Mouse (Mus musculus) heart, postnatal 0 days (tissue): ENCODE measurements around the gene S100a5. TPM values are rescaled to one million over a fixed set of nuclear protein-coding genes. Genes with fewer than 3 reads are reported as not detected.

Experiments used
- ATAC-seq: fragments of 200-750 bp; cut with Nextera tagmentation; 2 replicates; pipeline ENCODE4 v1.8.0; 2017; ENCODE audit warnings: low read depth, moderate number of reproducible peaks, moderate library complexity; ENCODE audit not compliant: insufficient read depth
- DNase-seq: peaks from one replicate; pipeline ENCODE4 v3.0.0-alpha.2; 2016; ENCODE audit warnings: low spot score
- H3K27ac ChIP-seq: fragments of 300-500 bp; sonication (generic); 2 replicates; pipeline ENCODE4 v1.5.1; 2014; ENCODE audit warnings: low read depth, mild to moderate bottlenecking
- H3K27me3 ChIP-seq: fragments of 300-500 bp; sonication (generic); 2 replicates; pipeline ENCODE4 v1.6.1; 2014; ENCODE audit warnings: low read length, mixed read lengths; ENCODE audit not compliant: control insufficient read depth, insufficient read depth
- H3K36me3 ChIP-seq: fragments of 300-500 bp; sonication (generic); replicated peaks from 2 replicates; pipeline ENCODE4 v1.6.1; 2014; ENCODE audit warnings: low read length, mixed read lengths; ENCODE audit not compliant: control insufficient read depth, insufficient read depth
- H3K4me1 ChIP-seq: fragments of 300-500 bp; sonication (generic); 2 replicates; pipeline ENCODE4 v1.6.1; 2014; ENCODE audit warnings: antibody characterized with exemption; ENCODE audit not compliant: control insufficient read depth, insufficient read depth
- H3K4me2 ChIP-seq: fragments of 300-500 bp; sonication (generic); 2 replicates; pipeline ENCODE4 v1.6.1; 2014; ENCODE audit warnings: low read depth, mild to moderate bottlenecking, low read length, moderate library complexity
- H3K4me3 ChIP-seq: fragments of 300-500 bp; sonication (generic); 2 replicates; pipeline ENCODE4 v1.5.1; 2014; ENCODE audit warnings: low read depth, low read length
- H3K9ac ChIP-seq: fragments of 300-500 bp; sonication (generic); replicated peaks from 2 replicates; pipeline ENCODE4 v1.6.1; 2014; ENCODE audit warnings: low read depth, low read length, mixed read lengths
- H3K9me3 ChIP-seq: fragments of 300-500 bp; sonication (generic); replicated peaks from 2 replicates; pipeline ENCODE4 v1.6.1; 2016; ENCODE audit warnings: low read length; ENCODE audit not compliant: control insufficient read depth
- CTCF ChIP-seq: IDR thresholded peaks from 2 replicates; pipeline ENCODE4 v1.5.1; 2016; ENCODE audit warnings: antibody characterized with exemption, control low read depth, low read depth
- EP300 ChIP-seq: IDR thresholded peaks from 2 replicates; pipeline ENCODE4 v1.6.1; 2016; ENCODE audit warnings: antibody characterized with exemption, low read depth
- WGBS: fragments of 180-500 bp; shearing (Covaris S2); extraction: QIAGEN DNeasy Blood & Tissue Kit; methylation state at CpG from one replicate; pipeline ENCODE4 v1.1.7; 2014; 5-methylcytosine and 5-hydroxymethylcytosine counted together
- polyA plus RNA-seq: library from polyadenylated mRNA; unstranded; fragments of >200 nt; fragmentation: Nextera tagmentation; extraction: Ambion mirVana; gene quantifications from 2 replicates; pipeline ENCODE4 v1.2.1, GENCODE M21; 2015
- total RNA-seq: library from RNA; depleted of rRNA; stranded (reverse); fragments of >200 nt; gene quantifications from 2 replicates; pipeline ENCODE4 v1.2.3, GENCODE M21; 2014; ENCODE audit warnings: low replicate concordance

The S100a5 gene
- total and polyA plus RNA-seq, 2 experiments from 2014 or later, result not detected

DNA sequence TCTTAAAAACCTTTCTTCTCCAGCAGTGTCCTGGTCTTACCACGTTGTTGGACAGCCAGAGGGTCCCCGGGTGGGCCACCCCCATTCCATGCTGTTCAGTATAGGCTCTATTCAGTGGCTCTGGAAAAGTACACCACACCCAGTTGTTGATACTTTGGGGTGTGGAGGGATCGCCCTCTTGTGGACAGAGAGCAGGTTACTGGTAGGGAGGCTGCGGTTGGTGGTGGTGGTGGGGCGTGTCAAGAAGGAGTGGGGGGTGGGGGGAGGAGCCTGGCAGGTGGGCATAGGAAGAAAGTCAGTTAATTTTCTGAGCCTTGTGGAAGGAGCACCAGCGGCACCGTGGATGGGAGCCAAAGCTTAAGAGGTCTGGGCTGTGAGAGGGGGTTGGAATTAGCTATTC lies 7.1 kb downstream of the S100a5 start:
- peak overlapping the region; percentile 18; the same call in 1 of the 2 replicates for H3K4me2 ChIP-seq
- H3K27me3 ChIP-seq, result no peaks in the 10 kb centered on the region
- H3K36me3 ChIP-seq, result no peaks in the 10 kb centered on the region
- H3K9me3 ChIP-seq, result no peaks in the 10 kb centered on the region
- H3K4me1 ChIP-seq, result peaks cover 13% of the 10 kb centered on the region; the same call in 1 of the 2 replicates
- DNase-seq (peak; percentile 81), ATAC-seq (peak; percentile 74)
- WGBS, result 2% methylated on average over 7 of the region's 7 CpGs
- no peak overlapping the region for H3K9ac ChIP-seq
- TF ChIP-seq EP300 (no peak), CTCF (peak; percentile 89)
- H3K4me3 ChIP-seq, result no peak overlapping the region
- no peak overlapping the region for H3K27ac ChIP-seq

DNA sequence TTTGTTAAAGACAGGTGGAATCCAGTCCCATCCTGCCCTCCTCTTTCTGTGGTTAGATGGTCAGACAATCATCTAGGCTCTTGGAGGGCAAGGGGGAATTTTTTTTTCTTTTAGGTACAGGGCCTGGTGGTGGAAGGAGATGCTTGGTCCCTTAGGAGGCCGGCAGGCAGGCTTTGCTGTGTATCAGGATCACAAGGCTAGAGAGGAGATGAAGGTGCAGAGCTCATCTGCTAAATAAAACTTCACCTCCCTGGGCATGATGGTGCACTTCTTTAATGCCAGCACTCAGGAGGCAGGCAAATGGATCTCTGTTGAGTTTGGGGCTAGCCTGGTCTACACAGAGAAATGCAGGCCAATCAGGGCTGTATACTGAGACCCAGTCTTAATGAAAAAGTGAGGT lies 7.6 kb downstream of the S100a5 start:
- Histone ChIP-seq H3K27me3 (no peaks in the 10 kb centered on the region), H3K4me1 (peaks cover 13% of the 10 kb centered on the region; the same call in 1 of the 2 replicates), H3K9ac (no peak overlapping the region), H3K27ac (no peak overlapping the region), H3K4me2 (no peak overlapping the region), H3K9me3 (no peaks in the 10 kb centered on the region), H3K4me3 (no peak overlapping the region), H3K36me3 (no peaks in the 10 kb centered on the region)
- WGBS, result 52% methylated on average over 1 of the region's 1 CpGs
- ATAC-seq, result no peak
- TF ChIP-seq EP300 (no peak), CTCF (no peak)
- no peak for DNase-seq

DNA sequence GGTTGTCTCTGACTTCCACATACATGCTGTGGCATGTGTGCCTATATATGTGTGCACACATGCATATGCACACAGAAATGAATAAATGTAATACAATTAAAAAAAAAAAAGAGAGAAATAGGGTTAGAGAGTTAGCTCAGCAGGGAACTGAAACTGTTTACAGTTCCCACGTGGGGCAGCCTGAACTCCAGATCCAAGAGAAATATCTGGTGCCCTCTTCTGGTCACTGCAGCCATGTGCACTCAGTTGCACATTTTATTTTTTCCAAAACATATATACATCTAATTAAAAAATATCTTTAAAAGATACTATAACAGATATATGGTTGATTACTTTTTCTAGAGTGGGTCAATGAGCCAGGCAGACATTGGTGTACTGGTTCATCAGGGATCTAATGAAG lies 9.3 kb downstream of the S100a5 start:
- DNase-seq, result no peak
- H3K4me3 ChIP-seq, result no peak overlapping the region
- no peak for TF ChIP-seq CTCF
- no peak for TF ChIP-seq EP300
- no peaks in the 10 kb centered on the region for H3K9me3 ChIP-seq
- H3K4me2 ChIP-seq, result no peak overlapping the region
- H3K36me3 ChIP-seq, result no peaks in the 10 kb centered on the region
- no peak for ATAC-seq
- no peaks in the 10 kb centered on the region for H3K27me3 ChIP-seq
- H3K9ac ChIP-seq, result no peak overlapping the region
- H3K4me1 ChIP-seq, result peaks cover 13% of the 10 kb centered on the region; the same call in 1 of the 2 replicates
- no peak overlapping the region for H3K27ac ChIP-seq
- 7% methylated on average over 1 of the region's 1 CpGs for WGBS

GRCm38 (mm10) chr3:90621552-90621951 lies 13.2 kb downstream of the S100a5 start:
- 29% methylated on average over 7 of the region's 7 CpGs for WGBS

DNA sequence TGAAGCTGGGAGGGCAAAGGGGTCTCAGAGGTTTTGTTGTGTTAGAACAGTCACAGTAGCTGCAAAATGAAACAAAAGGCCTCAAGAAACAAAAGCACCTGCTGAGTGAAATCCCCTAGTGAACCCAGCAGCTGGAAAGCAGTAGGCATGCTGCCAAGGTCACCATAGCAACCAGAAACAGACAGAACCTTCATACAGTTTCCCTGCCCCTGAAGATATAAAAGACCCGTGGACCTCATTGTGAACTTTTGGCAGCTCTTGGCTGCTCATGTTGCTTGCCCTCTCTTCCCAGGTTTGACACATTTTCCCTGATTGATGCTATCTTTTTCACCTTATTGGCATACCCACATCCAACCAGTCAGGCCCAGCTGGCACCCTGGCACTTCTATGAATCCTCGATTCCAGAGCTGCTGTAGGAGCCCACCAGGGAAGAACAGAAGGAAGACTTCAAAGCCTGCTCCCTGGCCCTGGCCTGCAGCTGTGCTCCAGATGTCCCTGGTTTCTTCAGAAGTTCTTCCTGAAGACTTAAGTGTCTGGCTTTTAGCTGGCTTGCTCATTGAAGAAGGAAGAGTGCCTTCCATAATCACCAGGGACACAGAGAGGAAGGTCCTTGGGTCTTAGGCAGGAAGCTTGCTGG lies 15.2 kb downstream of the S100a5 start:
- 21% methylated on average over 2 of the region's 2 CpGs for WGBS
- Histone ChIP-seq H3K27ac (no peak overlapping the region), H3K9ac (no peak overlapping the region), H3K36me3 (no peaks in the 10 kb centered on the region), H3K4me1 (0 out of 2 replicates have a peak, but pooled peaks cover 10% of the 10 kb centered on the region), H3K4me2 (no peak overlapping the region), H3K27me3 (no peaks in the 10 kb centered on the region), H3K4me3 (no peak overlapping the region), H3K9me3 (no peaks in the 10 kb centered on the region)
- DNase-seq (peak; percentile 55), ATAC-seq (peak; percentile 73; the same call in 1 of the 2 replicates)
- no peak for TF ChIP-seq CTCF
- TF ChIP-seq EP300, result no peak

More at GRCm38 (mm10) chr3:90621552-90621951, 13.2 kb downstream of the S100a5 start:
- H3K36me3 ChIP-seq, result no peaks in the 10 kb centered on the region
- no peak overlapping the region for H3K4me2 ChIP-seq
- no peaks in the 10 kb centered on the region for H3K27me3 ChIP-seq
- H3K9ac ChIP-seq, result no peak overlapping the region
- no peaks in the 10 kb centered on the region for H3K9me3 ChIP-seq
- no peak overlapping the region for H3K4me3 ChIP-seq
- DNase-seq (no peak), ATAC-seq (no peak)
- 0 out of 2 replicates have a peak, but pooled peaks cover 10% of the 10 kb centered on the region for H3K4me1 ChIP-seq
- TF ChIP-seq CTCF (no peak), EP300 (no peak)
- H3K27ac ChIP-seq, result no peak overlapping the region

DNA sequence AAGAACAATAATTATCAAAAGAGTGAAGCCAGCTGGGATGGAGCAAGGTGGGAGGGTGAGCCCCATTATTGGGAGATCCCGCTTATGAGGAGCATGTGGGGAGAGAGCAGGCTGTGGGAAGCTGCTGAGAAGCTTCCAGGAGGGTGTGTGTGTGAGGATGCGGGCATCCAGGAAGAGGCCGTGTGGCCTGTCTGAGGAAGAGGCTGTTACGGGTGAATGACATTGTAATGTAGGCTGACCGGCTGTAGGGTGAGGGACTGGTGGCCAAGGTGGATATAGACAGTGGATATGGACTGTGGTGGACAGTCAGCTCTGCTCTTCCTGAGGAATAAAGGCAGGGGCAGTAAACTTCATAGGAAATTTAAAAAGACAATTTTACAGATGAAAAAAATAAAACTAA lies 17.2 kb downstream of the S100a5 start:
- Histone ChIP-seq H3K9ac (no peak overlapping the region), H3K36me3 (no peaks in the 10 kb centered on the region), H3K4me2 (no peak overlapping the region), H3K27ac (no peak overlapping the region), H3K4me3 (no peak overlapping the region), H3K27me3 (no peaks in the 10 kb centered on the region), H3K4me1 (0 out of 2 replicates have a peak, but pooled peaks cover 10% of the 10 kb centered on the region), H3K9me3 (no peaks in the 10 kb centered on the region)
- DNase-seq, result no peak
- TF ChIP-seq CTCF, result no peak
- TF ChIP-seq EP300, result no peak
- no peak for ATAC-seq
- 82% methylated on average over 5 of the region's 5 CpGs for WGBS
